Mouse (Mus musculus) urinary bladder, postnatal 10 days (tissue): ENCODE results near the gene Med8.

Experiments
- DNase-seq: peaks from one replicate; pipeline ENCODE4 v3.0.0; 2022; ENCODE audit warnings: low spot score

Gene Med8

GRCm38 (mm10) chr4:118409142-118409900 is at the start of gene Med8, which contains the start of gene Szt2:
Gene Med8, plus strand, starts transcription at chr4:118409337.
Gene Szt2, minus strand, starts transcription at chr4:118409273.
- peak; percentile 62 for DNase-seq

GRCm38 (mm10) chr4:118359896-118360720 is 49.0 kb upstream of the Med8 start:
- DNase-seq, result no peak

- DNase-seq, result no peak
Observed at GRCm38 (mm10) chr4:118361451-118361850, 47.7 kb upstream of the Med8 start.

- no peak for DNase-seq
Observed at GRCm38 (mm10) chr4:118362879-118363278, 46.3 kb upstream of the Med8 start.

GRCm38 (mm10) chr4:118363985-118364384 is 45.2 kb upstream of the Med8 start:
- no peak for DNase-seq

- no peak for DNase-seq
Observed at GRCm38 (mm10) chr4:118364641-118365040, 44.5 kb upstream of the Med8 start.

- DNase-seq, result no peak
Observed at GRCm38 (mm10) chr4:118365991-118366390, 43.1 kb upstream of the Med8 start.

GRCm38 (mm10) chr4:118367551-118367950 is 41.6 kb upstream of the Med8 start:
- DNase-seq, result no peak

GRCm38 (mm10) chr4:118368616-118369015 is 40.5 kb upstream of the Med8 start:
- DNase-seq, result no peak

GRCm38 (mm10) chr4:118371822-118372221 is 37.3 kb upstream of the Med8 start:
- no peak for DNase-seq

GRCm38 (mm10) chr4:118375999-118376398 is 33.1 kb upstream of the Med8 start:
- DNase-seq, result no peak

GRCm38 (mm10) chr4:118383271-118383670 is 25.9 kb upstream of the Med8 start:
- no peak for DNase-seq

GRCm38 (mm10) chr4:118387316-118387715 is 21.8 kb upstream of the Med8 start:
- DNase-seq, result no peak

GRCm38 (mm10) chr4:118390146-118390545 is 19.0 kb upstream of the Med8 start:
- no peak for DNase-seq

- no peak for DNase-seq
Observed at GRCm38 (mm10) chr4:118394505-118394904, 14.6 kb upstream of the Med8 start.

GRCm38 (mm10) chr4:118395289-118395688 is 13.8 kb upstream of the Med8 start:
- DNase-seq, result no peak

GRCm38 (mm10) chr4:118396433-118396832 is 12.7 kb upstream of the Med8 start:
- DNase-seq, result no peak

- DNase-seq, result no peak
Observed at GRCm38 (mm10) chr4:118398400-118398799, 10.7 kb upstream of the Med8 start.

- DNase-seq, result no peak
Observed at GRCm38 (mm10) chr4:118401421-118401820, 7.7 kb upstream of the Med8 start.

- DNase-seq, result no peak
Observed at GRCm38 (mm10) chr4:118401918-118402317, 7.2 kb upstream of the Med8 start.

- no peak for DNase-seq
Observed at GRCm38 (mm10) chr4:118402701-118403100, 6.4 kb upstream of the Med8 start.

GRCm38 (mm10) chr4:118410871-118411270 is 1.7 kb downstream of the Med8 start:
- no peak for DNase-seq

GRCm38 (mm10) chr4:118413553-118413952 is 4.4 kb downstream of the Med8 start:
- DNase-seq, result no peak
